Mouse (Mus musculus): ENCODE results near the gene Ppip5k1. TPM values are rescaled to one million over a fixed set of nuclear protein-coding genes. Genes with fewer than 3 reads are reported as not detected.
A peak's percentile ranks its signal among the peaks of the same experiment; 100 is the strongest.

Gene Ppip5k1
- total and polyA plus RNA-seq, 2 experiments = 2.6 to 4.3 TPM

GRCm38 (mm10) chr2:121297701-121298100, 57.5 kb downstream of the Ppip5k1 start:
- no peaks in the 10 kb centered on the region for H3K79me2 ChIP-seq (ENCODE audit: control insufficient read depth, insufficient read depth, low read length)
- H3K36me3 ChIP-seq (ENCODE audit: control insufficient read depth, insufficient read depth, low read length) = no peaks in the 10 kb centered on the region
- DNase-seq (ENCODE audit: extremely low read depth, low read depth, low spot score) = no peak
- H3K9ac ChIP-seq (ENCODE audit: low read depth, low read length) = no peak overlapping the region
- H3K27ac ChIP-seq (replicated peaks; ENCODE audit: insufficient read depth, low read depth, low read length) = no peak overlapping the region
- TF ChIP-seq CTCF (IDR thresholded peaks at IDR 0.05; ENCODE audit: low read depth, low read length) = no peak
- TF ChIP-seq POLR2A (IDR thresholded peaks at IDR 0.05; ENCODE audit: extremely low read depth, insufficient read depth, low read length) = no peak
- 12% methylated on average over 9 of the region's 9 CpGs for WGBS
- H3K27me3 ChIP-seq (ENCODE audit: control insufficient read depth, insufficient read depth, low read length) = peaks cover 23% of the 10 kb centered on the region
- H3K4me1 ChIP-seq (ENCODE audit: control insufficient read depth, insufficient read depth, low read length) = no peaks in the 10 kb centered on the region
- no peak overlapping the region for H3K4me3 ChIP-seq (ENCODE audit: insufficient read depth, low read depth, low read length)

- no peak for DNase-seq (ENCODE audit: extremely low read depth, low read depth, low spot score)
- H3K27ac ChIP-seq (replicated peaks; ENCODE audit: insufficient read depth, low read depth, low read length) = no peak overlapping the region
- no peaks in the 10 kb centered on the region for H3K4me1 ChIP-seq (ENCODE audit: control insufficient read depth, insufficient read depth, low read length)
- no peaks in the 10 kb centered on the region for H3K36me3 ChIP-seq (ENCODE audit: control insufficient read depth, insufficient read depth, low read length)
- no peak for TF ChIP-seq POLR2A (IDR thresholded peaks at IDR 0.05; ENCODE audit: extremely low read depth, insufficient read depth, low read length)
- no peak overlapping the region for H3K4me3 ChIP-seq (ENCODE audit: insufficient read depth, low read depth, low read length)
- no peak overlapping the region for H3K9ac ChIP-seq (ENCODE audit: low read depth, low read length)
- H3K27me3 ChIP-seq (ENCODE audit: control insufficient read depth, insufficient read depth, low read length) = peaks cover 23% of the 10 kb centered on the region
- H3K79me2 ChIP-seq (ENCODE audit: control insufficient read depth, insufficient read depth, low read length) = no peaks in the 10 kb centered on the region
- WGBS = 17% methylated on average over 6 of the region's 6 CpGs
These were observed 58.4 kb downstream of the Ppip5k1 start for GRCm38 (mm10) chr2:121296754-121297231.

GRCm38 (mm10) chr2:121295608-121296571, 59.3 kb downstream of the Ppip5k1 start:
- TF ChIP-seq CTCF (IDR thresholded peaks at IDR 0.05; ENCODE audit: low read depth, low read length) (no peak), POLR2A (IDR thresholded peaks at IDR 0.05; ENCODE audit: extremely low read depth, insufficient read depth, low read length) (no peak)
- DNase-seq (ENCODE audit: extremely low read depth, low read depth, low spot score) = no peak
- H3K79me2 ChIP-seq (ENCODE audit: control insufficient read depth, insufficient read depth, low read length) = no peaks in the 10 kb centered on the region
- H3K4me1 ChIP-seq (ENCODE audit: control insufficient read depth, insufficient read depth, low read length) = no peaks in the 10 kb centered on the region
- 3% methylated on average over 15 of the region's 15 CpGs for WGBS
- peak overlapping the region; percentile 42 for H3K4me3 ChIP-seq (ENCODE audit: insufficient read depth, low read depth, low read length)
- no peak overlapping the region for H3K27ac ChIP-seq (replicated peaks; ENCODE audit: insufficient read depth, low read depth, low read length)
- peaks cover 23% of the 10 kb centered on the region for H3K27me3 ChIP-seq (ENCODE audit: control insufficient read depth, insufficient read depth, low read length)
- H3K36me3 ChIP-seq (ENCODE audit: control insufficient read depth, insufficient read depth, low read length) = no peaks in the 10 kb centered on the region
- H3K9ac ChIP-seq (ENCODE audit: low read depth, low read length) = no peak overlapping the region

GRCm38 (mm10) chr2:121294753-121295607, 60.2 kb downstream of the Ppip5k1 start:
- peaks cover 26% of the 10 kb centered on the region for H3K27me3 ChIP-seq (ENCODE audit: control insufficient read depth, insufficient read depth, low read length)
- 12% methylated on average over 18 of the region's 18 CpGs for WGBS
- no peak overlapping the region for H3K27ac ChIP-seq (replicated peaks; ENCODE audit: insufficient read depth, low read depth, low read length)
- no peaks in the 10 kb centered on the region for H3K36me3 ChIP-seq (ENCODE audit: control insufficient read depth, insufficient read depth, low read length)
- no peak for DNase-seq (ENCODE audit: extremely low read depth, low read depth, low spot score)
- H3K4me3 ChIP-seq (ENCODE audit: insufficient read depth, low read depth, low read length) = peak overlapping the region; percentile 42
- no peak for TF ChIP-seq POLR2A (IDR thresholded peaks at IDR 0.05; ENCODE audit: extremely low read depth, insufficient read depth, low read length)
- no peak for TF ChIP-seq CTCF (IDR thresholded peaks at IDR 0.05; ENCODE audit: low read depth, low read length)
- H3K79me2 ChIP-seq (ENCODE audit: control insufficient read depth, insufficient read depth, low read length) = no peaks in the 10 kb centered on the region
- no peak overlapping the region for H3K9ac ChIP-seq (ENCODE audit: low read depth, low read length)
- no peaks in the 10 kb centered on the region for H3K4me1 ChIP-seq (ENCODE audit: control insufficient read depth, insufficient read depth, low read length)

GRCm38 (mm10) chr2:121294182-121294581, 61.0 kb downstream of the Ppip5k1 start:
- WGBS = 39% methylated on average over 4 of the region's 4 CpGs
- H3K36me3 ChIP-seq (ENCODE audit: control insufficient read depth, insufficient read depth, low read length) = no peaks in the 10 kb centered on the region
- no peak overlapping the region for H3K27ac ChIP-seq (replicated peaks; ENCODE audit: insufficient read depth, low read depth, low read length)
- no peak for DNase-seq (ENCODE audit: extremely low read depth, low read depth, low spot score)
- no peaks in the 10 kb centered on the region for H3K79me2 ChIP-seq (ENCODE audit: control insufficient read depth, insufficient read depth, low read length)
- H3K27me3 ChIP-seq (ENCODE audit: control insufficient read depth, insufficient read depth, low read length) = peaks cover 29% of the 10 kb centered on the region
- H3K4me1 ChIP-seq (ENCODE audit: control insufficient read depth, insufficient read depth, low read length) = peaks cover 4% of the 10 kb centered on the region
- TF ChIP-seq POLR2A (IDR thresholded peaks at IDR 0.05; ENCODE audit: extremely low read depth, insufficient read depth, low read length) (no peak), CTCF (IDR thresholded peaks at IDR 0.05; ENCODE audit: low read depth, low read length) (no peak)
- no peak overlapping the region for H3K9ac ChIP-seq (ENCODE audit: low read depth, low read length)
- no peak overlapping the region for H3K4me3 ChIP-seq (ENCODE audit: insufficient read depth, low read depth, low read length)
